Mouse (Mus musculus): ENCODE results near the gene Nfrkb. TPM values are rescaled to one million over a fixed set of nuclear protein-coding genes. Genes with fewer than 3 reads are reported as not detected.

Gene Nfrkb
- polyA plus RNA-seq (2015; fragmentation: Nextera tagmentation; extraction: Ambion mirVana): 22.9 and 24.5 TPM in 2 replicates

DNA sequence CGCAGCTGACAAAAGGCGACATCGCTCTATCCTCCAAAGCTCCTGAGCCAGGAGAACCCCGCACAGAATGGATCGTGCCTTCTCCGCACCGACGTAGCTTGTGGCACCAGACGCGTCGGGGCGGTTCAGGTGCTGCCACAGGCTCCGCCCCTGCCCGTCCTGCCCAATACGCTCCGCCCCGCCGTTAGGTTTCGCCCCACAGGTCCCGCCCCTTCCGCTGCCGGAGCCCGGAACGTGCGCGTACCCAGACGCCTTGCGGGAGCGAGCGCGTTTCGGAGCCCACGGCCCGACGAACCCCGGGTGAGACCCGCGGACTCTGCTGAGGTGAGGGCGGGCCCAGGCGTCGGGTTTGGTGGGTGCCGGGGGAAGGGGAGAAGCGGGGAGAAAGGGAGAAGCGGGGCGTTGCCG, at the start of gene Nfrkb:
Nfrkb (plus strand) TSS at position 246 of the 408 bp plus-strand sequence.
- peak; percentile 98 for ATAC-seq (ENCODE audit: low FRiP score)
- peaks cover 28% of the 10 kb centered on the region for H3K4me1 ChIP-seq
- no peaks in the 10 kb centered on the region for H3K9me3 ChIP-seq (replicated peaks)
- H3K27ac ChIP-seq (replicated peaks): peak within 1 kb of the TSS; percentile 80
- H3K27me3 ChIP-seq (replicated peaks): no peaks in the 10 kb centered on the region
- H3K36me3 ChIP-seq: peaks cover 19% of the 10 kb centered on the region
- WGBS: under 1% methylated on average over 45 of the region's 46 CpGs
- peak within 1 kb of the TSS; percentile 83 for H3K4me2 ChIP-seq
- H3K9ac ChIP-seq (replicated peaks): peak within 1 kb of the TSS; percentile 77
- H3K4me3 ChIP-seq (replicated peaks): peak within 1 kb of the TSS; percentile 91

GRCm38 (mm10) chr9:31344289-31344831, 41.6 kb upstream of the Nfrkb start:
- no peak for ATAC-seq (ENCODE audit: low FRiP score)

GRCm38 (mm10) chr9:31346575-31347080, 39.4 kb upstream of the Nfrkb start:
- 80% methylated on average over 15 of the region's 15 CpGs for WGBS
- Histone ChIP-seq H3K27ac (replicated peaks) (no peak overlapping the region), H3K36me3 (peaks cover 9% of the 10 kb centered on the region; the same call in 1 of the 2 replicates), H3K4me2 (no peak overlapping the region), H3K9me3 (replicated peaks) (no peaks in the 10 kb centered on the region), H3K27me3 (replicated peaks) (no peaks in the 10 kb centered on the region), H3K4me1 (0 out of 2 replicates have a peak, but pooled peaks cover 8% of the 10 kb centered on the region), H3K4me3 (replicated peaks) (no peak overlapping the region), H3K9ac (replicated peaks) (no peak overlapping the region)
- ATAC-seq (ENCODE audit: low FRiP score): no peak

More at GRCm38 (mm10) chr9:31344289-31344831, 41.6 kb upstream of the Nfrkb start:
- no peak overlapping the region for H3K4me3 ChIP-seq (replicated peaks)
- no peak overlapping the region for H3K9ac ChIP-seq (replicated peaks)
- H3K9me3 ChIP-seq (replicated peaks): no peaks in the 10 kb centered on the region
- H3K4me1 ChIP-seq: 0 out of 2 replicates have a peak, but pooled peaks cover 8% of the 10 kb centered on the region
- H3K36me3 ChIP-seq: peaks cover 9% of the 10 kb centered on the region; the same call in 1 of the 2 replicates
- no peaks in the 10 kb centered on the region for H3K27me3 ChIP-seq (replicated peaks)
- WGBS: 53% methylated on average over 11 of the region's 11 CpGs
- no peak overlapping the region for H3K27ac ChIP-seq (replicated peaks)
- no peak overlapping the region for H3K4me2 ChIP-seq

- H3K27ac ChIP-seq (replicated peaks): no peak overlapping the region
- 74% methylated on average over 4 of the region's 4 CpGs for WGBS
- ATAC-seq (ENCODE audit: low FRiP score): no peak
- no peaks in the 10 kb centered on the region for H3K27me3 ChIP-seq (replicated peaks)
- no peak overlapping the region for H3K4me3 ChIP-seq (replicated peaks)
- H3K4me1 ChIP-seq: 0 out of 2 replicates have a peak, but pooled peaks cover 8% of the 10 kb centered on the region
- H3K9me3 ChIP-seq (replicated peaks): no peaks in the 10 kb centered on the region
- no peak overlapping the region for H3K4me2 ChIP-seq
- H3K9ac ChIP-seq (replicated peaks): no peak overlapping the region
- peaks cover 10% of the 10 kb centered on the region for H3K36me3 ChIP-seq
Observed at GRCm38 (mm10) chr9:31348458-31348857, 37.5 kb upstream of the Nfrkb start.

DNA sequence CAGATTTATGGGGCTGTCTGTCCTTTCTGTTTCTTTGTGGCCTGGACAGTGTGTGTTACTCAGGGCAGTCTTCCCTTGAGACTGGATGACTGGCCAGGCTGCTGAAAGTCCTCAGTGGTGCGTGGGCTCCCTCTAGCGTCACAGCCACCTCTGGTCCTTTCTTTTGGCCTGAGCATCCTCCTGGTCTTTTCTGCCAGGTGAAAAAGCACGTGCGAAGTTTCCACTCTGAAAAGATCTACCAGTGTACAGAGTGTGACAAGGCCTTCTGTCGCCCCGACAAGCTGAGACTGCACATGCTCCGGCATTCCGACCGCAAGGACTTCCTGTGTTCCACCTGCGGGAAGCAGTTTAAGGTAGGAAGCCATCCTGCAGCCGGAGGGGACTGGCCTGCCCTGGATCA, 37.1 kb upstream of the Nfrkb start:
- 74% methylated on average over 11 of the region's 11 CpGs for WGBS
- no peak overlapping the region for H3K27ac ChIP-seq (replicated peaks)
- peaks cover 14% of the 10 kb centered on the region for H3K36me3 ChIP-seq
- H3K27me3 ChIP-seq (replicated peaks): no peaks in the 10 kb centered on the region
- no peak overlapping the region for H3K4me3 ChIP-seq (replicated peaks)
- H3K4me1 ChIP-seq: 0 out of 2 replicates have a peak, but pooled peaks cover 8% of the 10 kb centered on the region
- H3K9me3 ChIP-seq (replicated peaks): no peaks in the 10 kb centered on the region
- peak; percentile 65; the same call in 1 of the 2 replicates for ATAC-seq (ENCODE audit: low FRiP score)
- H3K4me2 ChIP-seq: no peak overlapping the region
- no peak overlapping the region for H3K9ac ChIP-seq (replicated peaks)

- Histone ChIP-seq H3K9ac (replicated peaks) (no peak overlapping the region), H3K4me3 (replicated peaks) (no peak overlapping the region), H3K27me3 (replicated peaks) (no peaks in the 10 kb centered on the region), H3K36me3 (peaks cover 32% of the 10 kb centered on the region), H3K4me2 (no peak overlapping the region), H3K4me1 (no peaks in the 10 kb centered on the region), H3K9me3 (replicated peaks) (no peaks in the 10 kb centered on the region), H3K27ac (replicated peaks) (no peak overlapping the region)
- ATAC-seq (ENCODE audit: low FRiP score): no peak
- WGBS: 87% methylated on average over 2 of the region's 2 CpGs
Observed at GRCm38 (mm10) chr9:31352716-31353115, 33.3 kb upstream of the Nfrkb start.

DNA sequence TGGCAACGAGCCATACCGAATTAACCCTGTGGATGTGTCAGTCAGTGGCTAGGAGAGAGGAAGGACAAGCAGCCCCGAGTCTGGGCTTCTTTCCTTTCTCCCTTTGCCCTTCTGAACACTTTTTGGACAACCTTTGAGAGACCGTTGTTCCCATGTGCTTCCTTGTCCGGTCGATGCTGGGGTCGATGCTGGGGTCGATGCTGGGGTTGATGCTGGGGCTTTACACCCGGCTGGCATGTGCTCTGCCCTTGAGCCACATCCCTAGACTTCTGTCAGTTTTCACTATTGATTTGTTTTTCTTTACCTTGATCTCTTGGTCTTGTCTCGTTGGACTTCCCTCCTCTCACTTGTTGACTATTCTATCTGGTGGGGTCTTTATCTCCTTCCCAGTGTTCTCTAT, 32.5 kb upstream of the Nfrkb start:
- H3K4me3 ChIP-seq (replicated peaks): no peak overlapping the region
- H3K4me1 ChIP-seq: no peaks in the 10 kb centered on the region
- H3K27me3 ChIP-seq (replicated peaks): no peaks in the 10 kb centered on the region
- no peak overlapping the region for H3K9ac ChIP-seq (replicated peaks)
- ATAC-seq (ENCODE audit: low FRiP score): no peak
- no peak overlapping the region for H3K27ac ChIP-seq (replicated peaks)
- peaks cover 38% of the 10 kb centered on the region for H3K36me3 ChIP-seq
- H3K9me3 ChIP-seq (replicated peaks): no peaks in the 10 kb centered on the region
- no peak overlapping the region for H3K4me2 ChIP-seq
- 88% methylated on average over 10 of the region's 10 CpGs for WGBS

DNA sequence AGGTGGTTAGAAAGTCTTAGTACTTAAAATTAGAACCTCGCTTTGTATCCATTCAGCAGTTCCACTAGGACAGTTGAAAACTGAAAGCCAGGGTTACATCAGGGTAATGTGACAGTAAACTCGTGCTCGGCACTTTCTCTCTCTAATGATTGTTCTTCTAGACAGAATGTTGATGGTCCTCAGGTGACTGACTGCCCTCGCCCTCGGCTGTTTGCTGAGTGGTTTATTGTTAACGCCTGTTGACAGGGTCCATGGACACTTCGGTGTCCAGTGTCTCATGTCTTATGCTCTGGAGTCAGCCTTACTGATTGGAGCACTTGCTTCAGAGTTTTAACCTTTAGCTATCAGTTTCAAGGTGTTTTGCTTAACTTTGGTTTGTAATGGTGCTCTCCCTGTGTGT, 31.9 kb upstream of the Nfrkb start:
- ATAC-seq (ENCODE audit: low FRiP score): no peak
- Histone ChIP-seq H3K4me1 (no peaks in the 10 kb centered on the region), H3K27me3 (replicated peaks) (no peaks in the 10 kb centered on the region), H3K9me3 (replicated peaks) (no peaks in the 10 kb centered on the region), H3K4me2 (no peak overlapping the region), H3K36me3 (peaks cover 44% of the 10 kb centered on the region), H3K27ac (replicated peaks) (no peak overlapping the region), H3K4me3 (replicated peaks) (no peak overlapping the region), H3K9ac (replicated peaks) (no peak overlapping the region)
- WGBS: 77% methylated on average over 7 of the region's 7 CpGs

- peaks cover 47% of the 10 kb centered on the region for H3K36me3 ChIP-seq
- no peak overlapping the region for H3K9ac ChIP-seq (replicated peaks)
- no peak for ATAC-seq (ENCODE audit: low FRiP score)
- no peak overlapping the region for H3K4me3 ChIP-seq (replicated peaks)
- H3K27me3 ChIP-seq (replicated peaks): no peaks in the 10 kb centered on the region
- H3K4me2 ChIP-seq: no peak overlapping the region
- H3K4me1 ChIP-seq: no peaks in the 10 kb centered on the region
- 91% methylated on average over 9 of the region's 9 CpGs for WGBS
- H3K27ac ChIP-seq (replicated peaks): no peak overlapping the region
- no peaks in the 10 kb centered on the region for H3K9me3 ChIP-seq (replicated peaks)
Observed at GRCm38 (mm10) chr9:31363698-31364609, 22.0 kb upstream of the Nfrkb start.

DNA sequence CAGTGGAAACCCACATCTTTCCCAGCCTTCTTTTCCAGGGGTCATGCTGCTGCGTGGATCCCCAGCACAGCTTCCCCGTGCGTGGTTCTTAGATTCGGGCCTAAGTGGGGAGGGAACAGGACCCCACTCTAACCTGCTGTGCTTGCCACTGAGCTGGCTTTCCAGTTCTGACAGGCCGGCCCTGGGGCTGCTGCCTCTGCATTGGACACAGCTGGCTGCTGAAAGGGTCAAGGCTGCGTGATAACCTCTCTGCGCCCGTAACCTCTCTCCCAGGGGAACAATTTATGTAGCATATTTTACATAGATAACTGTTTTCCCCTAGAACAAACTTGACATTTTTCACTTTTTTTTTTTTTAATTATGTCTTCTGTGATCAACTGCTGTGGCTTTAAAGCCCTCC, 20.9 kb upstream of the Nfrkb start:
- H3K9me3 ChIP-seq (replicated peaks): no peaks in the 10 kb centered on the region
- WGBS: 85% methylated on average over 8 of the region's 8 CpGs
- no peaks in the 10 kb centered on the region for H3K4me1 ChIP-seq
- H3K27me3 ChIP-seq (replicated peaks): no peaks in the 10 kb centered on the region
- H3K4me2 ChIP-seq: no peak overlapping the region
- peaks cover 39% of the 10 kb centered on the region for H3K36me3 ChIP-seq
- H3K4me3 ChIP-seq (replicated peaks): no peak overlapping the region
- ATAC-seq (ENCODE audit: low FRiP score): no peak
- no peak overlapping the region for H3K27ac ChIP-seq (replicated peaks)
- no peak overlapping the region for H3K9ac ChIP-seq (replicated peaks)

DNA sequence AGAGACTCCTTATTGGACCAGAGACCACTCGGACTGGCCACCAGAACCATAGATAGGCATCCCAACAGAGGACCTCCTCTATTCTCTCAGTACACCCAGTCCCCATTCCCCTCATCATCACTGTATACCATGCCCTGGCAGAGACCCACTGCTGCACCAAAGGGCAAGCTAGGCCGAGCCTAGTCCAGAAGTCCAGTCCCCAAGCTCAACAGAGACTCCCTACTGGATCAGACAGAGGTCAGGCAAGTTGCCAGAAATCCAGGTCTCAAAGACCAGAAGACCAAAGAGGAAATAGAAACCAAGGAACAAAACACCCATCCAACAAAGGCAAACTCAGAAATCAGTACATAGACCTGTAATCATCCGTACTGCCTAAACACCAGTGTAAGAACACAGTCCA, 14.3 kb upstream of the Nfrkb start:
- no peaks in the 10 kb centered on the region for H3K27me3 ChIP-seq (replicated peaks)
- peaks cover 31% of the 10 kb centered on the region for H3K36me3 ChIP-seq
- WGBS: 95% methylated on average over 3 of the region's 3 CpGs
- H3K4me2 ChIP-seq: no peak overlapping the region
- no peak overlapping the region for H3K4me3 ChIP-seq (replicated peaks)
- no peaks in the 10 kb centered on the region for H3K4me1 ChIP-seq
- no peaks in the 10 kb centered on the region; the same call in 1 of the 2 replicates for H3K9me3 ChIP-seq (replicated peaks)
- H3K27ac ChIP-seq (replicated peaks): no peak overlapping the region
- no peak for ATAC-seq (ENCODE audit: low FRiP score)
- no peak overlapping the region for H3K9ac ChIP-seq (replicated peaks)

All from neural tube, embryonic 15.5 days (tissue).